Mouse (Mus musculus) embryonic fibroblast, embryonic 13.5 days (primary cell): ENCODE data around the gene Cog5. TPM values are rescaled to one million over a fixed set of nuclear protein-coding genes. Genes with fewer than 3 reads are reported as not detected.

ENCODE experiments used
- H3K27ac ChIP-seq: 2 replicates; pipeline ENCODE4 v1.5.1; 2012; ENCODE audit warnings: low read length, control low read depth, inconsistent platforms; ENCODE audit not compliant: insufficient read depth
- H3K4me1 ChIP-seq: 2 replicates; pipeline ENCODE4 v1.6.1; 2011; ENCODE audit warnings: low read length; ENCODE audit not compliant: control insufficient read depth, insufficient read depth
- H3K4me3 ChIP-seq: 2 replicates; pipeline ENCODE4 v1.5.1; 2011; ENCODE audit warnings: mild to moderate bottlenecking, control low read depth, low read length; ENCODE audit not compliant: insufficient read depth
- CTCF ChIP-seq: IDR thresholded peaks from 2 replicates; pipeline ENCODE4 v1.5.1; 2011; ENCODE audit warnings: mild to moderate bottlenecking, control low read depth, low read length, moderate library complexity, borderline replicate concordance; ENCODE audit not compliant: insufficient read depth
- POLR2A ChIP-seq: IDR thresholded peaks from 2 replicates; pipeline ENCODE4 v1.6.1; 2011; ENCODE audit warnings: low read depth, mild to moderate bottlenecking, control low read depth, low read length, moderate library complexity
- polyA plus RNA-seq: library from polyadenylated mRNA; stranded (reverse); fragments of >200 nt; gene quantifications from 2 replicates; pipeline ENCODE4 v1.2.4, GENCODE M21; 2011; ENCODE audit warnings: low read depth; ENCODE audit not compliant: missing spikeins, insufficient read length

Cog5 gene
- polyA plus RNA-seq, 1 experiment = 48.3 TPM

- TF ChIP-seq CTCF (no peak), POLR2A (no peak)
- Histone ChIP-seq H3K4me3 (no peak overlapping the region), H3K4me1 (no peaks in the 10 kb centered on the region), H3K27ac (no peak overlapping the region)
Measured at GRCm38 (mm10) chr12:31788530-31788929, 133.9 kb downstream of the Cog5 start.

GRCm38 (mm10) chr12:31806410-31807154, 151.9 kb downstream of the Cog5 start:
- H3K4me1 ChIP-seq = no peaks in the 10 kb centered on the region
- TF ChIP-seq POLR2A = no peak
- no peak for TF ChIP-seq CTCF
- no peak overlapping the region for H3K27ac ChIP-seq
- H3K4me3 ChIP-seq = no peak overlapping the region

GRCm38 (mm10) chr12:31818051-31818461, 163.4 kb downstream of the Cog5 start:
- Histone ChIP-seq H3K27ac (no peak overlapping the region), H3K4me3 (no peak overlapping the region)
- TF ChIP-seq CTCF (no peak), POLR2A (no peak)

GRCm38 (mm10) chr12:31819096-31819495, 164.4 kb downstream of the Cog5 start:
- no peaks in the 10 kb centered on the region; the same call in 1 of the 2 replicates for H3K4me1 ChIP-seq
- H3K4me3 ChIP-seq = no peak overlapping the region
- no peak for TF ChIP-seq POLR2A
- no peak for TF ChIP-seq CTCF
- no peak overlapping the region for H3K27ac ChIP-seq

More at GRCm38 (mm10) chr12:31818051-31818461, 163.4 kb downstream of the Cog5 start:
- no peaks in the 10 kb centered on the region; the same call in 1 of the 2 replicates for H3K4me1 ChIP-seq

GRCm38 (mm10) chr12:31819520-31819919, 164.9 kb downstream of the Cog5 start:
- Histone ChIP-seq H3K27ac (no peak overlapping the region), H3K4me3 (no peak overlapping the region), H3K4me1 (no peaks in the 10 kb centered on the region; the same call in 1 of the 2 replicates)
- TF ChIP-seq CTCF (no peak), POLR2A (no peak)

- Histone ChIP-seq H3K4me1 (peaks cover 6% of the 10 kb centered on the region; the same call in 1 of the 2 replicates), H3K4me3 (no peak overlapping the region), H3K27ac (no peak overlapping the region)
- no peak for TF ChIP-seq POLR2A
- TF ChIP-seq CTCF = no peak
Measured at GRCm38 (mm10) chr12:31823671-31824070, 169.0 kb downstream of the Cog5 start.

- Histone ChIP-seq H3K27ac (no peak overlapping the region), H3K4me1 (peaks cover 6% of the 10 kb centered on the region; the same call in 1 of the 2 replicates), H3K4me3 (no peak overlapping the region)
- no peak for TF ChIP-seq POLR2A
- TF ChIP-seq CTCF = no peak
Measured at GRCm38 (mm10) chr12:31824831-31825230, 170.2 kb downstream of the Cog5 start.

- H3K27ac ChIP-seq = no peak overlapping the region
- TF ChIP-seq CTCF (no peak), POLR2A (no peak)
- H3K4me3 ChIP-seq = no peak overlapping the region
- peaks cover 6% of the 10 kb centered on the region; the same call in 1 of the 2 replicates for H3K4me1 ChIP-seq
Measured at GRCm38 (mm10) chr12:31825821-31826220, 171.2 kb downstream of the Cog5 start.

GRCm38 (mm10) chr12:31826476-31826875, 171.8 kb downstream of the Cog5 start:
- H3K4me3 ChIP-seq = no peak overlapping the region
- peaks cover 6% of the 10 kb centered on the region; the same call in 1 of the 2 replicates for H3K4me1 ChIP-seq
- TF ChIP-seq CTCF = no peak
- no peak overlapping the region for H3K27ac ChIP-seq

GRCm38 (mm10) chr12:31835480-31835879, 180.8 kb downstream of the Cog5 start:
- Histone ChIP-seq H3K4me3 (no peak overlapping the region), H3K4me1 (no peaks in the 10 kb centered on the region; the same call in 1 of the 2 replicates), H3K27ac (no peak overlapping the region)
- TF ChIP-seq CTCF = no peak
- no peak for TF ChIP-seq POLR2A
